Mouse (Mus musculus): ENCODE measurements around the gene Fosl2. TPM values are rescaled to one million over a fixed set of nuclear protein-coding genes. Genes with fewer than 3 reads are reported as not detected.

Gene Fosl2
- total RNA-seq (2023), result 252 and 333 TPM in 2 replicates

DNA sequence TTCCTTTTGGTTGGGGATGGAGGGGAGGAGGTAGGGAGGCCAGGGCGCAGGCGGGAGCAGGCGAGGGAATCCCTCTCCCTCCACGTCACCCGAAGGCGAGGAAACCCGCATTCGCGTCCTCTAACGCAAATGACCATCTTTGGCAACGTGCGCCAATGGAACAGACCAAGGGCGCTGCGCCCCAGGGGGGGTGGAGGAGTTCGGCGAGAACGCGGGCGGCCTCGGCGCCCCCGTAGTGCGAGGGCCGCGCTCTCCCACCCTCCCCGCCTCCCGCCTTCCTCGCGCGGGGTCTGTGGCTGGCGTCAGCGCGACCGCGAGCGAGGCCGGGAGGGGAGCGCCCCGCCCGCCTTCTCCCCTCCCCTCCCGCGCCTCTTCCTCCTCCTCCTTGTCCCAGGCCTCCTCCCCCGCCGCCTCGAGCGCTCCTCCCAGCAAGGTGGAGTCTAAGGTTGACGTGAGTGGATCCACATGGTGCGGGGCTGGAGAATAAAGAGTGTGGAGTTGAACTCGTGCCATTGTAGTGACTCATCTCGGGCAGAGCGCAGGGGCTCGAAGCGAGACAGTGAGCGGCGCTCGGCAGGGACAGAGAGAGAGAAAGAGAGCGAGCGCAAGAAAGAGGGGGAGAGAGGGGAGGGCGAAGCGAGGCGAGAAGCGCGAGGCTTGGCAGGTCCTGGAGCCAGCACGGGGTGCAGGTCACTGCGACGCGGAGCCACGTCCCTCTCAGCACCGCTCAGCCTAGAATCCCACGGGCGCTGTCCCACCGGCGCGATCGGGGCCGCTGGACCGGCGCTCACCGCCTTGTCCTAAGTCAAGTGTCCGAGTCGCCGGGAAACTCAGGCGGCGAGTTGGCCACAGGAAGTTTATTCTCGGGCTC lies at the start of gene Fosl2:
Gene Fosl2 (plus strand): TSS at position 466 of the 871 bp plus-strand sequence.

Other genes with a start within 250 kb of the Fosl2 start
- gene Plb1, start 96.9 kb downstream of the Fosl2 start, total RNA-seq (2023), result not detected in 2 replicates